Mouse (Mus musculus) testis, adult 2 months (tissue): Measurements from ENCODE around the gene Rhbdl3.

ENCODE experiments used
- CTCF ChIP-seq: fragments of 200-500 bp; IDR thresholded peaks from 2 replicates; pipeline ENCODE4 v1.5.1; 2012; ENCODE audit warnings: low read depth, mild to moderate bottlenecking, inconsistent platforms, low read length, moderate library complexity; ENCODE audit not compliant: control insufficient read depth, insufficient read depth, insufficient replicate concordance
- POLR2A ChIP-seq: fragments of 200-500 bp; IDR thresholded peaks from 2 replicates; pipeline ENCODE4 v1.6.1; 2012; ENCODE audit warnings: low read depth, mild to moderate bottlenecking, inconsistent platforms, low read length, moderate library complexity; ENCODE audit not compliant: control insufficient read depth

- TF ChIP-seq POLR2A = no peak
- no peak for TF ChIP-seq CTCF
These were observed 35.1 kb downstream of the Rhbdl3 start for GRCm38 (mm10) chr11:80335609-80336350.
